Mouse (Mus musculus) thymus, adult 2 months (tissue): ENCODE measurements around the gene Fam69a. TPM values are rescaled to one million over a fixed set of nuclear protein-coding genes. Genes with fewer than 3 reads are reported as not detected.

Experiments used
- DNase-seq: peaks from one replicate; pipeline ENCODE4 v3.0.0; 2021
- H3K27ac ChIP-seq: fragments of 200-500 bp; 2 replicates; pipeline ENCODE4 v1.5.1; 2012; ENCODE audit warnings: low read length, control low read depth; ENCODE audit not compliant: control insufficient read depth, insufficient read depth
- H3K27me3 ChIP-seq: fragments of 200-500 bp; 2 replicates; pipeline ENCODE4 v1.6.1; 2012; ENCODE audit warnings: mild to moderate bottlenecking, low read length, moderate library complexity, mixed read lengths; ENCODE audit not compliant: control insufficient read depth, insufficient read depth
- H3K36me3 ChIP-seq: fragments of 200-500 bp; 2 replicates; pipeline ENCODE4 v1.6.1; 2012; ENCODE audit warnings: mild to moderate bottlenecking, low read length, moderate library complexity; ENCODE audit not compliant: control insufficient read depth, insufficient read depth
- H3K4me1 ChIP-seq: fragments of 200-500 bp; replicated peaks from 2 replicates; pipeline ENCODE4 v1.6.1; 2012; ENCODE audit warnings: low read length; ENCODE audit not compliant: control insufficient read depth, insufficient read depth
- H3K4me3 ChIP-seq: fragments of 200-500 bp; 2 replicates; pipeline ENCODE4 v1.5.1; 2012; ENCODE audit warnings: mild to moderate bottlenecking, low read length, control low read depth, moderate library complexity; ENCODE audit not compliant: control insufficient read depth, insufficient read depth
- CTCF ChIP-seq: fragments of 200-500 bp; IDR thresholded peaks from 2 replicates; pipeline ENCODE4 v1.5.1; 2012; ENCODE audit warnings: mild to moderate bottlenecking, control low read depth, low read length, moderate library complexity, borderline replicate concordance; ENCODE audit not compliant: control insufficient read depth, poor library complexity, insufficient read depth; ENCODE audit errors: extremely low read depth
- POLR2A ChIP-seq: fragments of 200-500 bp; IDR thresholded peaks from 2 replicates; pipeline ENCODE4 v1.6.1; 2012; ENCODE audit warnings: mild to moderate bottlenecking, low read length, control low read depth, moderate library complexity; ENCODE audit not compliant: control insufficient read depth, poor library complexity, insufficient read depth; ENCODE audit errors: extremely low read depth
- WGBS: fragments of 180-500 bp; shearing (Covaris S2); methylation state at CpG from one replicate; pipeline ENCODE4 v1.1.7; 2018; 5-methylcytosine and 5-hydroxymethylcytosine counted together
- polyA plus RNA-seq: library from polyadenylated mRNA; depleted of rRNA; stranded (reverse); fragments of >200 nt; gene quantifications from 2 replicates; pipeline ENCODE4 v1.2.3, GENCODE M21; 2012

Gene Fam69a
- polyA plus RNA-seq, 1 experiment, result 2.3 TPM

DNA sequence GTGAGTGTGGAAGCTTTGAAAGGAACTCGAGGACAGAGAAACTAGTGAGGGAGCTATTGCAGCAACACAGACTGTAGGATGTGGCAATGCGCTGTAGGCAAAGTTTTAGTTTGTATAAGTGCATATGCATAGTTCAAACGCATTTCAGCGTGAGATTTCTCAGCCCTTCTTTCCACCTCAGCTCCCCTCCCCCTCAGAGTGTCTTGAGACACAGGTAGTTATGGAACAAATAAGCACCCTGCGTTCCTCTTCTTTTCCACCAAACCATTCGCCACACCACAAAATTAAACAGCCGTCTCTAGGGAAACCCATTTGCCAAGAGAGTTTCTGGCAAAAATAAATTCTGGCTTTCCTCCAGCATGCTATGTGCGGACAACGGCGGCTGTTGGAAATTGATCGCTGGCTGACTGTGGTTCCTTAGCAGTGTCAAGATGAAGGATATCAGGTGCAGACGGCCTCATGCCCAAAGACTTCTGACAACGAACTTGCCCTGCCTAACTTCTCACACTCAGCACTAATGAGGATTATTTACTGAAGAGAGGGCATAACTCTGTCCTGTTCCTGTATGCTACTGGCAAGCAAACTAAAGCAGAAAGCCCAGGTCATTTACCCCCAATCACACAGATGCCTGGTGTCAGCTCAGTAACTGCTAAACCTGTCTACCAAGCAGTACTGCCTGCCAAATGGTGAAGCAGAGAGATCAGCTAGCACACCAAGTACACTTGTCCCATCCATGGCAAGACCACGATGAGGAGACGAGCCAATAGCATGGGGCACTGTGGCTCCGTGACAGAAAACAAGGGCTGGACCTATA, 25.2 kb downstream of the Fam69a start:
- peaks cover 16% of the 10 kb centered on the region for H3K4me1 ChIP-seq
- no peaks in the 10 kb centered on the region for H3K36me3 ChIP-seq
- H3K4me3 ChIP-seq, result peak overlapping the region; percentile 12
- peak overlapping the region; percentile 34 for H3K27ac ChIP-seq
- H3K27me3 ChIP-seq, result no peaks in the 10 kb centered on the region
- DNase-seq, result peak; percentile 56
- 20% methylated on average over 16 of the region's 16 CpGs for WGBS
- TF ChIP-seq CTCF, result no peak
- TF ChIP-seq POLR2A, result no peak

DNA sequence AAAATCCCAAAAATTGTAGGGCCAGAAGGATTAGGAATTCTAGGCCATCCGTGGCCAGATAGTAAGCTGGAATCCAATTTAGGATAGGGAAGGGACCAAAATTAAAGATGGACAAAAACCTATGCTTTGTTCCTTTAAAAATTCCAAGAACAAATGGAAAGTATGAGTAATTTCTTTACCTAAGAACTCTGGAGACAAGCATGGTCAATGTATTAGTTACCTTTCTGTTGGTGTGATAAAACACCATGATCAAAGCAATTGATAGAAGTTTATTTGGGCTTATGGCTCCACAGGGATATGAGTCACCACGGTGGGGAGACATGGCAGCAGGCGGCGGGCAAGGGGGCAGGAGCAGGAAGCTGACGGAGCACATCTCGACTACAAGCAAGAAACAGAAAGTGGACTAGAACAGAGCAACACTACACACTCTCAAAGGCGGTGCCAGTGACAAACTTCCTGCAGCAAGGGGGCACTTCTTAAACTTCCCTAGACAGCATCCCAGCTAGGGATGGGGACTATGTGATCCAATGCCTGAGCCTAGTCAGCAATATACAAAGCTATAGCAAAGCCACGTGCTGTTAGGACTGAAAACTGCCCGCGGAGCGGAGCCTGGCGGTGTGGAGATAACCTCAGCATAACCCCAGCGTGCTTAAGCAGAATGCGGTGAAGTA, 26.2 kb downstream of the Fam69a start:
- Histone ChIP-seq H3K4me1 (peaks cover 13% of the 10 kb centered on the region), H3K27me3 (no peaks in the 10 kb centered on the region), H3K4me3 (peak overlapping the region; percentile 41), H3K36me3 (no peaks in the 10 kb centered on the region), H3K27ac (peak overlapping the region; percentile 43; the same call in 1 of the 2 replicates)
- peak; percentile 51 for DNase-seq
- TF ChIP-seq CTCF, result no peak
- TF ChIP-seq POLR2A, result no peak
- WGBS, result 21% methylated on average over 14 of the region's 14 CpGs

DNA sequence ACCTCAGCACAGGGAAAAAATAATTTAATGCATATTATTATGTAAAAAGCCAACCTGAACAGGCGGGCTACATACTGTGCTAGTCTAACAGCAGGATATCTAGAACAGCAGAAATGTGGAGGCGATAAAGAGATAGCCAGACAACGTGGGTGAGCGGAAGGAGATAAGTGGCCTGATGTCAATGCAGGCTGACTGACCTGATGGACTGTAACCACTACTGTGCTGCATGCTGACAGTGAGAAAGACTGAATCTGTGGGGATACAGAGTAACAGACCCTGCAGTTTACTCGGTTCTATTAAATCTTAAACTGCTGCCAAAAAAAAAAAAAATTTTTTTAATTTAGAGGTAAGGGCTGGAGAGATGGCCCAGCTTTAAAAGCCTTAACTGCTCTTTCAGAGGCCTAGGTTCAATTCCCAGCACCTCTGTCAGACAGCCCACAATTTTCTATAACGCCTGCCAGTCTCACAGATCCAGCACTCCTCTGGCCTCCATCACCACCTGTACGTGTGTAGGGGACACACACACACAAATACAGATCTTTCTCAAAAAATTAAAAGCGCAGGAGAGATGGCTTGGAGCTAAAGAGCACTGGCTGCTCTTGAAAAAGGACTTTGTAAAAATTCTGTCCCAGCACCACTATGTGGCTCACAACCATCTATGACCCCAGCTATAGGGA, 27.1 kb downstream of the Fam69a start:
- TF ChIP-seq POLR2A, result no peak
- no peak for TF ChIP-seq CTCF
- WGBS, result 97% methylated on average over 8 of the region's 8 CpGs
- no peak overlapping the region for H3K27ac ChIP-seq
- no peaks in the 10 kb centered on the region for H3K27me3 ChIP-seq
- no peak for DNase-seq
- H3K4me1 ChIP-seq, result peaks cover 10% of the 10 kb centered on the region
- no peak overlapping the region for H3K4me3 ChIP-seq
- H3K36me3 ChIP-seq, result no peaks in the 10 kb centered on the region

DNA sequence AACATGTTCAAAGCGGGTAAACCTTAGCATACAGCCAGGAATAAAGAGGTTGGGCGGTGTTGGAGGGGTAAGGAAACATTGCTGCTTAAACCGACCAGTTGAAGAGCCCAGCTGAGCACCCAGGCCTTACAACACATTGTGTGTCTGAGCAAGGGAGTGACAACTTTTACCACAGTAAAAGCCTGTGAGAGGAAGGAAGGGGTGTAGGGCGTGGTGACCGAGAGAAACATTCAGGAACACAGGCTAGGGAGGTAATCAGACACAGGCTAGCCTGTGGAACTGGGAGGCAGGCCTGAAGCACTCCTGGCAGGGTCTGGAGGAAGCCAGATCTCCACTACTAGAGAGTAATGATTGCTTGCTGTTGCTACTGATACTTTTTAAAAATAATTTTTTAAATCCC, 36.2 kb downstream of the Fam69a start:
- peak; percentile 35 for DNase-seq
- H3K4me1 ChIP-seq, result peaks cover 6% of the 10 kb centered on the region
- WGBS, result 18% methylated on average over 5 of the region's 5 CpGs
- H3K27me3 ChIP-seq, result no peaks in the 10 kb centered on the region
- peak overlapping the region; percentile 71 for H3K27ac ChIP-seq
- H3K36me3 ChIP-seq, result no peaks in the 10 kb centered on the region
- H3K4me3 ChIP-seq, result no peak overlapping the region
- TF ChIP-seq POLR2A (no peak), CTCF (no peak)

DNA sequence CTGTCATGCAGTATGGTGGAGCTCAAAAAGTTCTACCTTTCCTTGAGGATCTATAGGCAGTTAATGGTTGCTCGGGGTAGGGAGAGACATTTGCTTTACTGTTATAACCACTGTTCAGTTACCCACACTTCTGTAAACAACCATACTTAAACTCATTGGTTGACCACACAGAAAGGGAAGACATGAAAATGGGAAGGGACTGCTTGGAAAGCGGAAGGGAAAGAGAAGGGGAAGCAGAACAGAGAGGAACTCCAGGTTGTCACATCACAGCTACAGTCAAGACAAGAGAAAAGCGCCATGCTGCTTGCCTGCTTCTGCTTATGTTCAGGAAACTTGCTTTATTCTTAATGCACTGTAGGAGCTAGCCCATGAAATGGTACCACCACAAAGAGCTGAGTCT, 37.3 kb downstream of the Fam69a start:
- Histone ChIP-seq H3K4me3 (no peak overlapping the region), H3K27ac (no peak overlapping the region), H3K27me3 (no peaks in the 10 kb centered on the region), H3K4me1 (peaks cover 6% of the 10 kb centered on the region), H3K36me3 (no peaks in the 10 kb centered on the region)
- no peak for DNase-seq
- WGBS, result 64% methylated on average over 3 of the region's 3 CpGs
- TF ChIP-seq POLR2A (no peak), CTCF (no peak)

DNA sequence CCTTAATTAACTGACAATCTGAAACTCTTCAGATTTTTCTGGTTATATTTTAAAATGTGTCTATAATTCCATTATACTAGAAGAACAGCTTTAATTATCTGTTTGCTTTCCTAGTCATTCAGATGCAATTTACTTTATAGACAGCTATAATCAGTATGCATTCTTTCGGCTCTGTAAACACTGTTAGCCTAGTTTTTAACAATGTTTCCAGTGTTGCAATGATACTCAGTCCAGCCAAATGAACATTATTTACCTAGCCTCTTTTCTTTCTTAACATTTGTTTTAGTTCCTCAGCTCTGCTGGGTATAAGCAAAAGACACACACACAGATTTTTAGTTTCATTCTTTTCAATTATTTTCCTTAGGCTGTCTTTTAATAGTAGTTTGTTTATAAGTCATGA, 38.0 kb downstream of the Fam69a start:
- peaks cover 6% of the 10 kb centered on the region for H3K4me1 ChIP-seq
- TF ChIP-seq CTCF (no peak), POLR2A (no peak)
- DNase-seq, result no peak
- H3K36me3 ChIP-seq, result no peaks in the 10 kb centered on the region
- no peak overlapping the region for H3K27ac ChIP-seq
- no peaks in the 10 kb centered on the region for H3K27me3 ChIP-seq
- H3K4me3 ChIP-seq, result no peak overlapping the region
- 95% methylated on average over 1 of the region's 1 CpGs for WGBS
